Mouse (Mus musculus) midbrain, embryonic 11.5 days (tissue): ENCODE measurements around the gene Gnai2. TPM values are rescaled to one million over a fixed set of nuclear protein-coding genes. Genes with fewer than 3 reads are reported as not detected.
"Not testable (repeated sequence)": the region's sequence is repeated elsewhere in the genome, so short reads cannot be mapped to it uniquely, and the experiment has no call there.

Experiments used
- ATAC-seq: fragments of 200-750 bp; cut with Nextera tagmentation; 2 replicates; pipeline ENCODE4 v1.8.0; 2017; ENCODE audit warnings: moderate TSS enrichment, moderate library complexity; ENCODE audit not compliant: low FRiP score
- DNase-seq: peaks from one replicate; pipeline ENCODE4 v3.0.0; 2015; ENCODE audit warnings: low spot score; ENCODE audit errors: missing footprints
- H3K27ac ChIP-seq: fragments of 300-500 bp; sonication (generic); 2 replicates; pipeline ENCODE4 v1.5.1; 2014; ENCODE audit warnings: low read depth, low read length
- H3K27me3 ChIP-seq: fragments of 300-500 bp; sonication (generic); 2 replicates; pipeline ENCODE4 v1.6.1; 2014; ENCODE audit warnings: mild to moderate bottlenecking, low read length, moderate library complexity, mixed read lengths; ENCODE audit not compliant: control insufficient read depth, insufficient read depth
- H3K36me3 ChIP-seq: fragments of 300-500 bp; sonication (generic); 2 replicates; pipeline ENCODE4 v1.6.1; 2014; ENCODE audit warnings: mild to moderate bottlenecking, low read length, moderate library complexity, mixed read lengths; ENCODE audit not compliant: control insufficient read depth, insufficient read depth
- H3K4me1 ChIP-seq: fragments of 300-500 bp; sonication (generic); 2 replicates; pipeline ENCODE4 v1.6.1; 2014; ENCODE audit warnings: low read length; ENCODE audit not compliant: control insufficient read depth, insufficient read depth
- H3K4me2 ChIP-seq: fragments of 300-500 bp; sonication (generic); 2 replicates; pipeline ENCODE4 v1.6.1; 2014; ENCODE audit warnings: mild to moderate bottlenecking, moderate library complexity
- H3K4me3 ChIP-seq: fragments of 300-500 bp; sonication (generic); 2 replicates; pipeline ENCODE4 v1.5.1; 2014; ENCODE audit warnings: low read depth, low read length
- H3K9ac ChIP-seq: fragments of 300-500 bp; sonication (generic); 2 replicates; pipeline ENCODE4 v1.6.1; 2014; ENCODE audit warnings: low read length
- H3K9me3 ChIP-seq: fragments of 300-500 bp; sonication (generic); 2 replicates; pipeline ENCODE4 v1.6.1; 2016; ENCODE audit warnings: low read length; ENCODE audit not compliant: control insufficient read depth
- WGBS: fragments of 180-500 bp; shearing (Covaris S2); extraction: QIAGEN DNeasy Blood & Tissue Kit; methylation state at CpG from one replicate; pipeline ENCODE4 v1.1.7; 2014; 5-methylcytosine and 5-hydroxymethylcytosine counted together
- polyA plus RNA-seq: library from polyadenylated mRNA; unstranded; fragments of >200 nt; fragmentation: Nextera tagmentation; extraction: Ambion mirVana; gene quantifications from 2 replicates; pipeline ENCODE4 v1.2.1, GENCODE M21; 2014

Gene Gnai2
- polyA plus RNA-seq, 1 experiment from 2014 or later: 581 TPM

DNA sequence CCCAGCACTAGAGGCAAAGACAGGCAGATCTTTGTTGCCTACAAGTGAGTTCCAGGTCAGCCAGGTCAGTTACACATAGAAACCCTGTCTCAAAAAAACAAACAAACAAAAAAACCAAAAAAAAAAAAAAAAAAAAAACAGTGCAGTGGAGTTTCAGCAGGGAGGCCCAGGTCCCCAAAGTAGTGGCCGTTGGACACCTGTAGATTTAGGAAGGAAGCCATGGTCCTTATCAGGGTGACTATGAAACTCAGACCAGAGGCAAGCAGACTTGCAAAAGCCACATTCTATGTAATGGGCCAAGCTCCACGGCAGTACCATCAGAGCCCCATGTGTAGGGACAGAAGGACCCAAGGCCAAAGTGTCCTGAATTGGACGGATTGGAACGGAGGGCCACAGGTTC, 53.6 kb downstream of the Gnai2 start:
- Histone ChIP-seq H3K9me3 (no peaks in the 10 kb centered on the region), H3K4me2 (peak overlapping the region; percentile 70; the same call in 1 of the 2 replicates), H3K27ac (no peak overlapping the region), H3K4me1 (peaks cover 20% of the 10 kb centered on the region), H3K27me3 (no peaks in the 10 kb centered on the region), H3K36me3 (no peaks in the 10 kb centered on the region), H3K4me3 (peak overlapping the region; percentile 57; the same call in 1 of the 2 replicates), H3K9ac (no peak overlapping the region; the same call in 1 of the 2 replicates)
- DNase-seq (no peak), ATAC-seq (no peak)
- 80% methylated on average over 4 of the region's 4 CpGs for WGBS

DNA sequence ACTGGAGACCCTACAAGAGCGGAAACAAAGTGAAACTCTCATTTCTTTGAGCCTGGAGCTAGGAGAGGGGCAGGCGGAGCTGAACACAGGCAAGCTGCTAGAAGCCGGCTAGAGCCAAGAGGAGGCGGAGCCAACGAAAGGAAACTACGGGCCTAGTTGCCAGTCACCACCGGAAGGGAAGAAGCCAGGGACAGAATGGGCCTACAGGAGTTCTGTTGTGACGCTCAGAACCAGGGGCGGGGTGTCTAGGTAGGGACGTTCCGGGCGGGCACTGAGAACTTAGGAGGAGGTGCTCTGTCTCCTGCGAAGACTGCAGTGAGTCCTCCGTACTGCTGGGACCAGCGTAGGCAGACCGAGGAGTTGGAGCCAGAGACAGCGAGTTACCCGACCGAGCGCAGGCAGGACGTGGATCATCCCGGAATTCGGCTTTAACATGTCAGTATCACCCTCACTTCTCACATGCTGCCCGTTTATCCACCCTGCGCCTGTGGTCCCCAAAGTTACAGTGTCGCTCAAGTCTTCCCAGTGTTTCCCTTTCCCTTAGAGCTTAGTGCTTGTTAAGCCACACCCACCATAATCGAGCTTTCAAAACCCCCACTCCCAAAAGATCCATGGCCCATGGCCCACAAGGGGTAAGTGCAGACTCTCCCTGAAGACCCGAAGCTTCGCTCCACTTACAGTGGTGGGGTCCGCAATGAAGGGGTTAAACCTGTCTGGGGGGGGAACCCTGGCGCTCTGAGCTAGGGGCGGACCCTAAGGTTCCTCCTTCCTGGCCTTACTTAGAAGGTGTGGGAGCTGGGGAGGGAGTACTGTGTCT, 54.5 kb downstream of the Gnai2 start, which contains the start of gene Hyal3:
Hyal3 (plus strand) TSS at position 318 of the 817 bp plus-strand sequence.
- peak; percentile 94 for DNase-seq

DNA sequence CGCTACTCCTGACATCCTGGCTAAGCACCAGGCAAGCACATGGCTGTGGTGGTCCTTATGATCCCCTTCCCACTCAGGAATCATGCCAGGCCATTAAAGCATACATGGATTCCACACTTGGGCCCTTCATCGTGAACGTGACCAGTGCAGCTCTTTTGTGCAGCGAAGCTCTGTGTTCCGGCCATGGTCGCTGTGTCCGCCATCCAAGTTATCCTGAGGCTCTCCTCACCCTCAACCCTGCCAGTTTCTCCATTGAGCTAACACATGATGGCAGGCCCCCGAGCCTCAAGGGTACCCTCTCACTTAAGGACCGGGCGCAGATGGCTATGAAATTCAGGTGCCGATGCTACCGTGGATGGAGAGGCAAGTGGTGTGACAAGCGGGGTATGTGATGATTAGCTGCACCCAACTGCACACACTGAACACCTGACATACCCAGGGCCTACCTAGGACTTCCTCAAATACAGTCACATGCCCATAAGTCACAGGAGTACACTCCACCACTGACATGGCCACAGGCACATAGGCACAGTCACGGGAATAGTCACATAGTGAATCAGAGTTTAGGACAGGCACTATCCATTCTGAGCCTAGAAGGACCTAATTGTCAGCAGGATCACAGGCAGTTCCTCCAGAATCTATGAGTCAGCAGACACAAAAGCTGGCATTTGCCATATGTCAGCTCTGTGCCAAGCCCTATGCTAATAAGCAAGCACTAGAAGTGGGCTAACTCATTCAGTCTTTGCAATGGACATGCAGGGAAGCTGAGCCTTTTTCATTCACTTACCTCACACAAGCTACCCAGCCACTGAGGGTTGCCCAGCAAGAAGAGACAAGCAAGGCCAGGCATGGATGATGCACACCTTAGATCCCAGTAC, 55.9 kb downstream of the Gnai2 start:
- H3K9ac ChIP-seq: no peak overlapping the region
- H3K36me3 ChIP-seq: no peaks in the 10 kb centered on the region
- no peak overlapping the region for H3K27ac ChIP-seq
- no peak for ATAC-seq
- no peak for DNase-seq
- H3K9me3 ChIP-seq: no peaks in the 10 kb centered on the region
- H3K4me1 ChIP-seq: peaks cover 24% of the 10 kb centered on the region
- H3K4me3 ChIP-seq: no peak overlapping the region
- no peak overlapping the region for H3K4me2 ChIP-seq
- no peaks in the 10 kb centered on the region for H3K27me3 ChIP-seq
- 97% methylated on average over 14 of the region's 14 CpGs for WGBS

More for the DNA sequence above, 54.5 kb downstream of the Gnai2 start, which contains the start of gene Hyal3:
- Histone ChIP-seq H3K36me3 (no peaks in the 10 kb centered on the region), H3K27me3 (no peaks in the 10 kb centered on the region), H3K9me3 (no peaks in the 10 kb centered on the region), H3K4me1 (peaks cover 24% of the 10 kb centered on the region), H3K27ac (peak within 1 kb of the TSS; percentile 37; the same call in 1 of the 2 replicates), H3K9ac (peak within 1 kb of the TSS; percentile 79), H3K4me3 (peak within 1 kb of the TSS; percentile 57), H3K4me2 (peak within 1 kb of the TSS; percentile 70)
- 1% methylated on average over 32 of the region's 32 CpGs for WGBS
- peak; percentile 66 for ATAC-seq

DNA sequence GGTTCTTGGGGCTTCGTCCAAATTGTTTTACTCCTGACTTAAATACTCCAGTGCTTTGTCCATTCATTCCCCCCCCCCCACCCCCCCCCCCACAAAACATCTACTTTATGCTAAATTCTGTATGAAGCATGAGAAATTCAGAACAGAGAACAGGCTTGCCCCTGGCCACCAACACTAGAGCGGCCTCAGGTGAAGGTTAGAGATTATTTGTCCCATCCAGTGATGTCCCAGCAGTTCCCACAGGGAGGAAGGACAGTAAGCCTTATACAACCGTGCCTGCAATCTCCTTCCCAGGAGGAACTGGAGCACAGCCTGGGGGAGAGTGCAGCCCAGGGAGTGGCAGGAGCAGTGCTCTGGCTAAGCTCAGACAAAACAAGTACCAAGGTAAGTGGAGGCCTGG, 56.6 kb downstream of the Gnai2 start, which contains the start of gene Naa80:
Naa80 (plus strand) TSS at position 301 of the 400 bp plus-strand sequence.
- Histone ChIP-seq H3K27ac (no peak within 1 kb of the TSS), H3K4me2 (no peak within 1 kb of the TSS), H3K27me3 (no peaks in the 10 kb centered on the region), H3K4me3 (no peak within 1 kb of the TSS), H3K36me3 (no peaks in the 10 kb centered on the region), H3K4me1 (peaks cover 24% of the 10 kb centered on the region), H3K9ac (no peak within 1 kb of the TSS), H3K9me3 (no peaks in the 10 kb centered on the region; the same call in 1 of the 2 replicates)
- ATAC-seq (no peak), DNase-seq (no peak)
- 85% methylated on average over 3 of the region's 3 CpGs for WGBS

DNA sequence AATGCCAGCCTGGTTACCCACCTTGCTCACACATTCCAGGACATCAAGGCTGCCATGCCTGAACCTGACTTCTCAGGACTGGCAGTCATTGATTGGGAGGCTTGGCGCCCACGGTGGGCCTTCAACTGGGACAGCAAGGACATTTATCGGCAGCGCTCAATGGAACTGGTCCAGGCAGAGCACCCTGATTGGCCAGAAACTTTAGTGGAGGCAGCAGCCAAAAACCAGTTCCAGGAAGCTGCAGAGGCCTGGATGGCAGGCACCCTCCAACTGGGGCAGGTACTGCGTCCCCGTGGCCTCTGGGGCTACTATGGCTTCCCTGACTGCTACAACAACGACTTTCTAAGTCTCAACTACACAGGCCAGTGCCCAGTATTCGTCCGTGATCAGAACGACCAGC, 57.3 kb downstream of the Gnai2 start:
- Histone ChIP-seq H3K4me1 (peaks cover 24% of the 10 kb centered on the region), H3K9me3 (no peaks in the 10 kb centered on the region; the same call in 1 of the 2 replicates), H3K27ac (no peak overlapping the region), H3K9ac (no peak overlapping the region), H3K4me2 (no peak overlapping the region), H3K27me3 (no peaks in the 10 kb centered on the region), H3K36me3 (peaks cover 6% of the 10 kb centered on the region), H3K4me3 (no peak overlapping the region)
- DNase-seq (no peak), ATAC-seq (no peak)
- WGBS: 92% methylated on average over 10 of the region's 10 CpGs

DNA sequence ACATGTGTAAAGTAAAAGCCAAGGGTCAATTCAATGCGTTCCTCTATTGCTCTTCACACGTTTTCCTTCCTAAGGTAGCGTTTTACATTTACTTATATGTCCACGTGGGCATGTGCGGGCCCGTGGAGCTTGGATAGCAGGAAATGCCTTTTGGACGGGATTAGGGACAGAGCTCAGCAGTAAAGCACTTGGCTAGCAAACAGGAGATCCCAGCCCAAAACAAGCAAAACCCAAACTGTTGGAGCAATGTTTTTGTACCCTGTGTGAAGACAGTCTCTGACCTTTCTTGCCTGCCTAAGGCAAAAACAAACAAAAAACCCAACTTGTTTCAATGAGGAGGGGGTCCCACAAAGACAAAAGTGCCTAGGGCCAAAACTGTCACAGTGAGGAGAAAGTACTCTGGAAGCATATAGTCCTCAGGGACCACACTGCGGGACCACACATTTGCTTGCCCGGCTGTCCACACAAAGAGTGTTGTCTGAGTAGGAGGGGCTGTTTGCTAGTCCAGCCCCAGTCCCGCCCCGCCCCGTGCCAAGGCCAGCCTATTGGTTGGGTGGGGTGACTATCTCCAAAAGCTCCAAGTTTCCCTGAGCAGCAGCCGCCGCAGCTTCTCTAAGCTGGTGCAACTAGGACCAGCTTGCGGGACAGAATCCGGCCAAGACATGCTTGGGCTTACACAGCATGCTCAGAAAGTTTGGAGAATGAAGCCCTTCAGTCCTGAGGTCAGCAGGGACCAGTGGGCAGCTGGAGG, 58.6 kb downstream of the Gnai2 start, which contains the start of gene Hyal1:
Hyal1 (plus strand) TSS at position 571 of the 751 bp plus-strand sequence.
- Histone ChIP-seq H3K27ac (peak within 1 kb of the TSS; percentile 20), H3K4me3 (peak within 1 kb of the TSS; percentile 33), H3K36me3 (peaks cover 20% of the 10 kb centered on the region), H3K27me3 (no peaks in the 10 kb centered on the region), H3K4me2 (peak within 1 kb of the TSS; percentile 51), H3K9ac (peak within 1 kb of the TSS; percentile 36), H3K9me3 (no peaks in the 10 kb centered on the region; the same call in 1 of the 2 replicates), H3K4me1 (peaks cover 26% of the 10 kb centered on the region)
- peak; percentile 93 for DNase-seq
- peak; percentile 83 for ATAC-seq
- 29% methylated on average over 16 of the region's 16 CpGs for WGBS

DNA sequence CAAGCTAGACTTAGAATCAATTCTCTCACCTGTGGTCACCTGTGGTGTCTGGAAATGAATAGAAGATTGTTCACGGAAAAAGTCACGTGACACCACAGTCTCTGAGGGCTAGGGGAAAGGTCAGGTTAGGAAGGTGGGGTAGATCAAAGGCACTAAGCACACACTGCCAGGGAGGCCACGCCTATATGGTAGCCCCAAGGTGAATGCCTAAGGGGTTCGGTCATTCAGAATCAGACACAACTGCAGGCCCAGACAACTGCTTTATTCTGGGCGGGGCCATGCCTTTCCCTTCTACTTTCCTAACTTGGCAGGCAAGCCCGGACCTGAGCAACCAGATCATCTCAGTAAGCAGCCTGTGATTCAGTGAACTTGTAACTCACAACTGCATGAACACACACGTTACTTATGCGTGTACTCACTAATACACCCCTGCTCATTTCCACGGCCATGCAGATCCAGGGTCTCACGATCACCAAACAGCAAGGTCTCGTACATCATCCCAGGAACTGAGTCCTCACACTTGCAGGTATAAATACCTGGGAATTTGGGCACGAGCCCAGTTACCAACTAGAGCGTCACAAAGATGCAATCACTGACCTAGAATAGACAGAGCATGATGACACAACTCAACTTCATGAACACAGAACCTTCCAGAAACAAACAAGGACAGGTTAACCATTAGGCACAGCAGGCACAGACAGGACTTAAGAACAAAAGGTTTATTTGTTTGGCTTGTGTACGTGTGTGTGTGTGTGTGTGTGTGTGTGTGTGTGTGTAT, 59.4 kb downstream of the Gnai2 start:
- ATAC-seq: no peak
- Histone ChIP-seq H3K9me3 (no peaks in the 10 kb centered on the region; the same call in 1 of the 2 replicates), H3K27ac (no peak overlapping the region; the same call in 1 of the 2 replicates), H3K27me3 (no peaks in the 10 kb centered on the region), H3K4me1 (peaks cover 26% of the 10 kb centered on the region), H3K9ac (no peak overlapping the region), H3K36me3 (peaks cover 24% of the 10 kb centered on the region), H3K4me3 (no peak overlapping the region), H3K4me2 (no peak overlapping the region)
- no peak for DNase-seq
- WGBS: 88% methylated on average over 14 of the region's 14 CpGs

DNA sequence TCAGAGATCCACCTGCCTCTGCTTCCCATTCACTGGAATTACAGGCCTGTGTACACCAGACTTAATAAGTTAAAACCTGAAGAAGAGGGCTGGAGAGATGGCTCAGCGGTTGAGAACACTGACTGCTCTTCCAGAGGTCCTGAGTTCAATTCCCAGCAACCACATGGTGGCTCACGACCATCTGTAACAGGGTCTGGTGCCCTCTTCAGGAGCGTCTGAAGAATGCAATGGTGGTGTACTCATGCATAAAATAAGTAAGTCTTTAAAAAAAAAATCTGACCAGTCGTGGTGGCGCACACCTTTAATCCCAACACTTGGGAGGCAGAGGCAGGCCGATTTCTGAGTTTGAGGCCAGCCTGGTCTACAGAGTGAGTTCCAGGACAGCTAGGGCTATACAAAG, 61.4 kb downstream of the Gnai2 start:
- not testable (repeated sequence) for H3K4me2 ChIP-seq, DNase-seq, H3K4me3 ChIP-seq, H3K9me3 ChIP-seq, ATAC-seq, H3K9ac ChIP-seq, H3K27me3 ChIP-seq, H3K27ac ChIP-seq
- 80% methylated on average over 6 of the region's 6 CpGs for WGBS
- Histone ChIP-seq H3K4me1 (peaks cover 29% of the 10 kb centered on the region), H3K36me3 (peaks cover 24% of the 10 kb centered on the region)
